In genomic region chr9:118478839-118479507, GRCm38 (mm10) we compare ENCODE assay signal across 8 mouse cellular contexts. TPM values are rescaled to one million over a fixed set of nuclear protein-coding genes. Genes with fewer than 3 reads are reported as not detected.
DNase-seq lines count a peak whose midpoint lies in the region; ATAC-seq and TF ChIP-seq lines count a peak whose summit lies in the region.

No protein-coding gene starts in this region.

- no peaks in the 10 kb centered on the region for H3K79me2 ChIP-seq in heart, adult 2 months (replicated peaks; ENCODE audit: control insufficient read depth, insufficient read depth, low read length)

- no peaks in the 10 kb centered on the region for H3K36me3 ChIP-seq in heart, adult 2 months (ENCODE audit: control insufficient read depth, insufficient read depth, low read length)
- H3K36me3 ChIP-seq in hindbrain, embryonic 14.5 days (replicated peaks; ENCODE audit: control insufficient read depth, insufficient read depth), result no peaks in the 10 kb centered on the region
- no peaks in the 10 kb centered on the region for H3K36me3 ChIP-seq in liver, postnatal 0 days (replicated peaks; ENCODE audit: insufficient read depth, low read length)
- H3K36me3 ChIP-seq in small intestine, adult 2 months (ENCODE audit: control insufficient read depth, insufficient read depth, low read length), result no peaks in the 10 kb centered on the region

- intact Hi-C loops in heart, adult 2 months (cut with DNase I), result no loop called here

- DNase-seq in heart, adult 2 months, result peak; percentile 26 to 43
- no peak for DNase-seq in heart, adult 11 months
- peak; percentile 69 for DNase-seq in R1 (ENCODE audit: low read depth, low spot score)
- DNase-seq in embryo, embryonic 9.5 days (ENCODE audit: extremely low spot score), result peak; percentile 45
- no peak for DNase-seq in hindbrain, embryonic 14.5 days (ENCODE audit: low spot score)
- DNase-seq in liver, postnatal 0 days, result peak; percentile 31
- DNase-seq in urinary bladder, postnatal 36 days (ENCODE audit: low spot score in 2 of 2), result no peak

- no peak overlapping the region for H3K27ac ChIP-seq in heart, adult 2 months
- H3K27ac ChIP-seq in hindbrain, embryonic 14.5 days, result no peak overlapping the region
- no peak overlapping the region for H3K27ac ChIP-seq in liver, postnatal 0 days (ENCODE audit: low read depth)
- H3K27ac ChIP-seq in small intestine, adult 2 months (ENCODE audit: insufficient read depth, low read depth, low read length), result no peak overlapping the region

- H3K9me3 ChIP-seq in hindbrain, embryonic 14.5 days (ENCODE audit: control insufficient read depth, low read length), result no peaks in the 10 kb centered on the region
- H3K9me3 ChIP-seq in liver, postnatal 0 days (ENCODE audit: low read length), result no peaks in the 10 kb centered on the region

- ATAC-seq in hindbrain, embryonic 14.5 days (ENCODE audit: low FRiP score), result peak; percentile 48
- no peak for ATAC-seq in liver, postnatal 0 days

- peak overlapping the region; percentile 45 for H3K4me2 ChIP-seq in hindbrain, embryonic 14.5 days (replicated peaks)
- peak overlapping the region; percentile 68 for H3K4me2 ChIP-seq in liver, postnatal 0 days (ENCODE audit: low read depth, low read length)

- peak overlapping the region; percentile 28 for H3K9ac ChIP-seq in heart, adult 2 months (ENCODE audit: low read depth, low read length)
- no peak overlapping the region for H3K9ac ChIP-seq in hindbrain, embryonic 14.5 days
- H3K9ac ChIP-seq in liver, postnatal 0 days (replicated peaks), result no peak overlapping the region

- TF ChIP-seq CTCF in heart, adult 2 months (IDR thresholded peaks at IDR 0.05), result peak; percentile 62
- peak; percentile 41 for TF ChIP-seq CTCF in liver, postnatal 0 days (IDR thresholded peaks at IDR 0.05; ENCODE audit: low read depth)
- TF ChIP-seq CTCF in small intestine, adult 2 months (IDR thresholded peaks at IDR 0.05; ENCODE audit: extremely low read depth, insufficient read length, insufficient replicate concordance, low read depth, low read length), result no peak

- peaks cover 35% of the 10 kb centered on the region for H3K27me3 ChIP-seq in heart, adult 2 months (ENCODE audit: control insufficient read depth, insufficient read depth, low read length)
- H3K27me3 ChIP-seq in hindbrain, embryonic 14.5 days (ENCODE audit: control insufficient read depth, insufficient read depth, low read length), result peaks cover 93% of the 10 kb centered on the region
- peaks cover 82% of the 10 kb centered on the region for H3K27me3 ChIP-seq in liver, postnatal 0 days (ENCODE audit: insufficient read depth, low read length)
- H3K27me3 ChIP-seq in small intestine, adult 2 months (ENCODE audit: control insufficient read depth, insufficient read depth, low read length), result peaks cover 63% of the 10 kb centered on the region

- H3K4me1 ChIP-seq in heart, adult 2 months (ENCODE audit: control insufficient read depth, insufficient read depth, low read length), result peaks cover 4% of the 10 kb centered on the region
- H3K4me1 ChIP-seq in hindbrain, embryonic 14.5 days (replicated peaks; ENCODE audit: control insufficient read depth, insufficient read depth, low read length), result 0 out of 2 replicates have a peak, but pooled peaks cover 9% of the 10 kb centered on the region
- peaks cover 9% of the 10 kb centered on the region; the same call in 1 of the 2 replicates for H3K4me1 ChIP-seq in liver, postnatal 0 days (ENCODE audit: insufficient read depth)
- H3K4me1 ChIP-seq in small intestine, adult 2 months (ENCODE audit: control insufficient read depth, insufficient read depth, insufficient read length, low read length), result peaks cover 10% of the 10 kb centered on the region

- WGBS in heart, adult 2 months, result 2% methylated on average over 83 of the region's 87 CpGs
- WGBS in hindbrain, embryonic 14.5 days, result under 1% methylated on average over 59 of the region's 87 CpGs
- 1% methylated on average over 65 of the region's 87 CpGs for WGBS in liver, postnatal 0 days (ENCODE audit: insufficient replicate concordance)
- 1% methylated on average over 86 of the region's 87 CpGs for WGBS in small intestine, adult 2 months

- no peak for TF ChIP-seq EP300 in heart, adult 2 months (IDR thresholded peaks at IDR 0.05; ENCODE audit: insufficient read depth, low read depth, low read length)
- TF ChIP-seq EP300 in liver, postnatal 0 days (IDR thresholded peaks at IDR 0.05; ENCODE audit: low read depth), result no peak

- no peak for TF ChIP-seq POLR2A in heart, adult 2 months (IDR thresholded peaks at IDR 0.05; ENCODE audit: insufficient read depth, low read depth, low read length)
- no peak for TF ChIP-seq POLR2A in small intestine, adult 2 months (IDR thresholded peaks at IDR 0.05; ENCODE audit: low read depth, low read length)

- H3K4me3 ChIP-seq in heart, adult 2 months, result peak overlapping the region; percentile 48
- peak overlapping the region; percentile 29 for H3K4me3 ChIP-seq in hindbrain, embryonic 14.5 days (replicated peaks; ENCODE audit: low read length)
- H3K4me3 ChIP-seq in liver, postnatal 0 days (ENCODE audit: low read depth, low read length), result peak overlapping the region; percentile 43
- peak overlapping the region; percentile 55 for H3K4me3 ChIP-seq in small intestine, adult 2 months (ENCODE audit: low read depth, low read length)

RNA-seq across cellular contexts. Expression of gene Eomes, which starts 1.0 kb away (rescaled TPM):
- total RNA-seq in heart, adult 2 months (2021), result under 1 TPM; 0.07 to 0.13 TPM
- 0.23 TPM in 1 of 2 replicates, not detected in the other for polyA plus RNA-seq in heart, adult 2 months (2012; rRNA removed)
- 0.66 and 1.1 TPM in 2 replicates for polyA plus RNA-seq in hindbrain, embryonic 14.5 days (2014; fragmentation: Nextera tagmentation; extraction: Ambion mirVana)
- polyA plus RNA-seq in liver, postnatal 0 days (2015; fragmentation: Nextera tagmentation; extraction: Ambion mirVana), result not detected in 2 replicates
- polyA plus RNA-seq in small intestine, adult 2 months (2012; rRNA removed), result 0.11 TPM in 1 of 2 replicates, not detected in the other

RNA-seq across cellular contexts. Expression of gene Golga4, which starts 27.1 kb away (rescaled TPM):
- total RNA-seq in heart, adult 2 months (2021), result 100 to 1,000 TPM; 350 to 420 TPM
- polyA plus RNA-seq in heart, adult 2 months (2012; rRNA removed), result 34.4 and 62.8 TPM in 2 replicates
- polyA plus RNA-seq in hindbrain, embryonic 14.5 days (2014; fragmentation: Nextera tagmentation; extraction: Ambion mirVana), result 43.9 and 47.1 TPM in 2 replicates
- 12.5 and 13.9 TPM in 2 replicates for polyA plus RNA-seq in liver, postnatal 0 days (2015; fragmentation: Nextera tagmentation; extraction: Ambion mirVana)
- 9.8 and 17.8 TPM in 2 replicates for polyA plus RNA-seq in small intestine, adult 2 months (2012; rRNA removed)

Comparison
In these comparisons a context has a peak if more than half of its experiments do, and no peak if none do; other contexts are left out.
1. DNase-seq: peak in heart, adult 2 months (2 of 2), R1 (single experiment), embryo, embryonic 9.5 days (single experiment) and liver, postnatal 0 days (single experiment); none in heart, adult 11 months (single experiment), hindbrain, embryonic 14.5 days (single experiment) and urinary bladder, postnatal 36 days (0 of 2).
2. Peak in every context shown above with its lines, with median percentiles within 50 percentile points of each other: H3K4me3 ChIP-seq.